Mouse (Mus musculus) thymus, postnatal 36 days (tissue): ENCODE results near the gene Sstr3.

ENCODE experiments used
- DNase-seq, 2 experiments: peaks; one replicate each; pipeline ENCODE4 v3.0.0; 2022; ENCODE audit warnings: mixed read lengths in 2 of 2

Gene Sstr3

DNA sequence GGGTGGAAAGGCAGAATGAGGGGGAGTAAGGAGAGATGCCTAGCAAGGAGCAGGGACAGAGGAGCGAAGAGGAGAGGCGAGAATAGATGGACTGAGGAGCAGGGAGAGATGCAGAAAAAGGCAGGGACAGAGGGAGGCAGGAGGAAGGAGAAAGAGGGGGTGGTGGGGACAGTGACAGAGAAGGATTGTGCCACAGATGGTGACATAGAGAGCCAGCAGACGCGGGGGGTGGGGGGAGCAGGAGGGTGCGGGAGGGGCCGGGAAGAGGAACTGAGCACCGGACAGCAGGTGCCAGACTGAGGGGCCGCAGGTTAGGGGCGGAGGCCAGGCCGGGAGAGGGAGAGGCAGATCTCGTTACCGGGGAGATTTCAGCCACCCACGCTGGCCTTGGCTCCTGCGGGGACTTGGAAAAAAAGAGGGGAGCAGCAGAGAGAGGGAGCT lies at the start of gene Sstr3:
Sstr3 (minus strand) TSS at position 125 of the 441 bp plus-strand sequence.
- no peak for DNase-seq

DNA sequence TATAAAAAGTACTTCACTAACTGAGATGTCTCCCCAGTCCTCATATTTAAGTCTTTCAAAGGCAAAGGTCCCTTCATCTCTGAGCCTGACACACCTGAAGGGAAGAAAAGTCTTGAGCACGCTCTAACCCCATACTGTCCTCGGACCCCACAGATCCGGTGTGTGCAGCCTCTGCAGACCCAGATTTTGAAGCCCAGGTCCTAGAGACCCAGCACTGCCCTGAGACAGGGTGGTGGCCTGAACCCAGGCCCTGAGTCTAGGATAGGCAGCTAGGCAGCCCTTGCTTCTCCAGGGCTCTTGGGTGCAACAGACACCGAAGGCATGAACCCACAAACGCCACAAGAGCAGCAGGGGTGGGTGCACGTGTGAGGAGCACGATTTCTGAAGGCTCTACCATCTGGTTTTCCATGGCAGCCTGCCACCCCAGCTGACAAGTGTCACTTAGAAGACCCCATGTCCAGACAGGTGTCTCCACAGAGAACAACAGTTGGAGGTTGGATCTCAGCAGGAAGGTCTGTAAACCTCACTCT lies 49.5 kb upstream of the Sstr3 start:
- peak in 1 of 2 experiments; percentile 63 for DNase-seq

DNA sequence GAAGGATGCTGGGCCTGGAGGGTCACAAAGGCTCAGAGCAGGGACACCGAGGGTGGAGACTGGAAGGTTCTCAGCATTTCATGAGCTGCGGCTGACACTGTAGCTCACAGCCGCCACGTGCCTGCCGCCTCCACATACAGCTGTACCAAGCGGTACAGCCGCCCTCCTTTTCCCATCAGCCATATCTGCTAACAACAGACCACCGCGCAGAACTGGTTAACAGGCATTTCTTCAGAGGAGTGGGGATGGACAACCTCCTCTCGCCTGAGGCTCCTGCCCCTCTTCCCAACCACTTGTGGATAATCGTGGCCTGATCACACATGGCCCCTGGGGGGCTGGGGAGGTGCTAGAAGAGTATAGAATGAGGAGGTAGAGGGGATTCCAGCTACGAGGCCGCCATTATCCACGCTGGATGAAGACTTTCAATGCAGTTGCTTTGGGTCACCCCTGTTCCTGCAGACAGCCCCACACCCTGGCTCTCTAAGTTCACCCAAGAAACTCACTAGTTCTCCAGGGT lies 48.0 kb upstream of the Sstr3 start:
- no peak for DNase-seq

DNA sequence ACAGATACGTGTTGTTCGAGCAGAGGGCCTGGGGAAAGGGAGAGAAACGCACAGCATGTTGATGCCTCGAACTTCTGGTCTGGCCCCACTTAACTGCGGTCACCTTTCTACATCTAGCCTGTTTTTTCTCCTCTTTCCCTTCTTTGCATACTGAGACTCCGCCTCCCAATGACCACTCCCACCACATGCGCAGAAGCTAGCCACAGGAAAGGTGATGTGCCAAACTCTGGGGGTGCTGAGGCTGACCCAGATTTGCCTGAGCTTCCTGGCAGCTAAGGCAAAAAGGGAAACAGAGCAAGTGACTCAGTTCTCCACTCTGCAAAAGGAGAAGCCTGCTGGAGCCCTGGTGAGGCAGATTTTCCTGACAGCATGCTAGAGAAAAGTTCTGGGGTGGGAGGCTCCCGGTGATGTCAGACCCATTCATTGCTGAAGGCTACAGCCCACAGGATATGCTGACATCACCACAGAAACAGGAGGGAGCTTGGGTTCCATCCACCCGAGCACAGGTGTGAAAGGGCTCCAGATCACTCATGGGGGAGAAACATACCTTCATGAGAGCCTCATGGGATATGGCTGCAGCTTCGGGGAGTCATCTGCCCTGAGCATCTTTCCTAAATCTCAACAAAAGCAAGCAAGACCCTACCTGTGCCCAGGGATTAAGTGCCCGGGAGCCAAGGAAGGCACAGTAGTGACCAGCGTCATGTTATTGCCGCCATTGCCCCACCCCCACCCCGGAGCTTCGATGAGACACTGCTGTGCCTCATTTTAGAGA lies 47.4 kb upstream of the Sstr3 start:
- no peak for DNase-seq

DNA sequence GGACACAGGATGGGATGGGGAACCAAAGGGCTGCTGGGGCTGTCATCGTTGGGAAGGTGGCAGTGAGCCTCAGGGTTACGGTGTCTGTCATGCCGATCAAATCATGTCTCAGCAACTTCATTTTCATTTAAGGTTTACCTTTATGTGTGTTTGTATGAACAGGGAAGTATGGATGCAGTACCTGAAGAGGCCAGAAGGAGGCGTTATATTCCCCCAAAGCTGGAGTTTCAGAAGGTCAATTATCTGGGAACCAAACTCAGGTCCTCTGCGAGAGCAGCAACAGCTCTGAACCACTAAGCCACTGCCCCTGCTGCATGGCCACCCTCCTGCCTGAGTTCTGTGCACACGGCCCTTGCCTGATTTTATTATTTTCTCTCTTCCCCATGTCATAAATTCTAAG lies 46.3 kb upstream of the Sstr3 start:
- no peak for DNase-seq

DNA sequence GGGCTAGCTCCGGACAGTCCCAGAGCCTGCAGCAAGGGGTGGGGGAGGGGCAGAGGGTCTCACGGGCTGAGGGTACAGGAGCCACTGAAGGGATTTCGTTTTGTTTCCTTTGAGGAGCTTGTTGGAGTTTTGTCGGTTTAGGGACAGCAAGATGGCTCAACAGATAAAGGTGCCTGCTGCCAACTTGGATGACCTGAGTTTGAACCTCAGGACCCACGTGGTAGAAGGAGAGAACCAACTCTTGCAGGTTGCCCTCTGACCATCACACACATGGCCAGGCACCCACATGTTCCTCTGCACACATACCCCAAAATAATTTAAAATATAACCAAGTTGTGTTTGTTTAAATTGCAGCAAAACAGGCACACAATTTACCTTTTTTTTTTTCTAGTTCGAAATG lies 45.5 kb upstream of the Sstr3 start:
- no peak for DNase-seq

GRCm38 (mm10) chr15:78588900-78589299 lies 44.4 kb upstream of the Sstr3 start:
- DNase-seq = no peak

- DNase-seq = no peak
Observed at GRCm38 (mm10) chr15:78588049-78588448, 43.6 kb upstream of the Sstr3 start.

- peak; percentile 80 to 85 for DNase-seq
Observed at GRCm38 (mm10) chr15:78587050-78587994, 42.8 kb upstream of the Sstr3 start.

GRCm38 (mm10) chr15:78585404-78585803 lies 40.9 kb upstream of the Sstr3 start:
- DNase-seq = no peak

- DNase-seq = peak in 1 of 2 experiments; percentile 46
Observed at GRCm38 (mm10) chr15:78583352-78583751, 38.9 kb upstream of the Sstr3 start.

- DNase-seq = peak in 1 of 2 experiments; percentile 38
Observed at GRCm38 (mm10) chr15:78576284-78576810, 31.9 kb upstream of the Sstr3 start.

DNA sequence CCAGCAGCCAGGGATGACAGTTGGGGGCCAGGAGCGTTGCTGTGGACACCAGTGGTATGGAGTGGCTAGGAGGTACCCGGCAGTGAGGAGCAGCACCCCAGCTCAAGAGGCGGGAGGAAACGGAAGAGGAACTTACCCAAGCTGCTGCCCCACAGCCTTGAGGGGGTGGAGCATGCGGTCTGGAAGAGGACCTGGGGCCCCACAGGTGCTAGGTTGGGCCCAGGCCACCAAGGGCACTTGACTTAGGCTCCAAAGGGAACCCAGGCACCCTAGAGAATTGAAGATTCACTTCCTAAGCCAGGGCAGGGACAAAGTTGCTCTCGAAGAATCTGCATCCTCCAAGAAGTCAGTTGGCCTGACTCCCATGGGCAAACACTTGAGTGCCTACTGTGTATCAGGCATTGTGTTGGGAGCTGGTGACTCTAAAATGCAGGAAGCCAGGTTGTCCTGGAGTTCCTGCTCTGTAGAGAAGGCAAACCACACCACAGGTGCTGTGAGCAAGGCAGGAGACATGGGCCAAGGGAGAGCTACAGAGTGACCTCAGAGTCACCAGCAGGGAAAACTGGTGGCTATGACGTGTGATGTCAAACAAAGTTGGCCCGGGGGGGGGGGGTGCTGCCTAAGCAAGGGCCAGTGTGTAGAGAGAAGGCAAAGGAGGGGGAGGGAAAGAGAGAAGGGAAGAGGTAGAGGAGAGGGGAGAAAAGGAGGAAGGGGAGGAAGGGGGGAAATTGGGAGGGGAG lies 28.3 kb upstream of the Sstr3 start, which contains the start of gene Rac2:
Rac2 (minus strand) TSS at position 126 of the 740 bp plus-strand sequence.
- peak; percentile 82 to 88 for DNase-seq

- DNase-seq = peak in 1 of 2 experiments; percentile 49
Observed at GRCm38 (mm10) chr15:78572270-78572600, 27.8 kb upstream of the Sstr3 start.

- peak; percentile 85 to 90 for DNase-seq
Observed at GRCm38 (mm10) chr15:78571554-78572269, 27.2 kb upstream of the Sstr3 start.

DNA sequence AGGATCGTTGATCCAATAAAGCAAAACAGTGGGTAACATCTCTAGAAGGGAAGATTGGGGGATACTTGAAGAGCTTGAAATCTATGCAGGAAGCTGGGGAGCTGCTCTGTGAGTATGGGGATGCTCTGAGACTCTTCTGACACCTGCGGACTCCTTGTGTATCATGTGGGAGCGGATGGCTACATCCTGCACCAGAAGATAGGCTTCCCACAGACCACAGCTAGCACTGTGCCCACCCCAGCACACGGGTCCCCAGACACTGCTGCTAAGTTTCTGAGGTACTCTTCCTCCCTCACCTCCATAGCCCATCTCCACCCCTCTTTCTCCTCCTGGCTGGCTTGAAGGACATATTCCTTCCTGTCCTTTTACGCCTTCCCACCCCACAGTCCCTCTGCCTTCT lies 25.7 kb upstream of the Sstr3 start:
- peak; percentile 49 to 76 for DNase-seq

DNA sequence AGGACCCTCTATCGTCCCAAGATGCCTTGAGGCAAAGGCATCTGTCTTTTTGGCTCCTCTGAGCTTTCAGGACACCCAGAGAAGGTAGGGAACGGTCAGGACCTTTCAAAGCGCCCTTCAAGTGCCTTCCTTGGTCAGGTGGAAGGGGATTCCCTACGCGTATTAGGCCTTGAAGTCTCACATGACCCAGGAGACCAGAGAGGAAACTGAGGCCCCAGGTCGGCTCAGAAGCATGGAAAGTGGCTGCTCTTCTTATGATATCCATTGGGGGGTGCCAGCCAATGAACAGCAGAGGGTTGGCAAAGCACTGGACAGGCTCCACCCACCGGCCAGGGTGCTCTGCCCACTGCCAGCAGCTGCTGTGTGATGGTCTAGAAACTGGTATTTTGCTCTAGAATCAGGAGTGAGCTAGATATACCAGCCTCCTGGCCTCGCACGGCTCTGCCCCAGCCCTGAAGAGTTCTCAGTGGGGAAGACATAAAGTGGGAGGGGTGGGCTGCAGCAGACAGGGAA lies 23.2 kb upstream of the Sstr3 start:
- no peak for DNase-seq

DNA sequence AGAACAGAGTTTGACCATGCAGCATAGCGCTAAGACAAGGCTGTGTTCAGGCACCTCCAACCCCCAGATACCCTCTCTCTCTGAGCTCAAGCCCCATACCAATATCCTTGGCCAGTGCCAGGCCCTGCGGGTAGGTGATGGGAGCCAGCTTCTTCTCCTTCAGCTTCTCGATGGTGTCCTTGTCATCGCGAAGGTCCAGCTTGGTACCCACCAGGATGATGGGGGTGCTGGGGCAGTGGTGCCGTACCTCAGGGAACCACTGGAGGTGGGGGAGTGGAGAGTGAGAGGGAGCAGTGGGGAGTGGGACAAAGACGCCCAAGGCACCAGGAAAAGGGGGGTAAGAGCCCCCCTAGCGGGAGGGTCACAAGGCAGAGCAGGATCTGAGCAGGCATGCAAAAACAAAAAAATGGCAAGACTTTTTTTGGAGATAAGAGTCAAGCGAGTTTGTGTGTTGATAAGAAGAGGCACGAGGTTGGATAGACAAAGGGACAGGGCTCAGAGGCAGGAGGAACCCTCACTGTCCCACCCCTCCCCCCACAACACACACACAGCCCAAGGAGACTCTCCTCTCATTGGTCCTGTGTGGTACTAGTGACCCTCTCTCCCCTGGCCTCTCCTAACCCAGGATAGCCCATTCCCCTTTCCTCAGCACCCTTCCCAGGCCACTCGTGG lies 20.4 kb upstream of the Sstr3 start:
- DNase-seq = peak in 1 of 2 experiments; percentile 51

DNA sequence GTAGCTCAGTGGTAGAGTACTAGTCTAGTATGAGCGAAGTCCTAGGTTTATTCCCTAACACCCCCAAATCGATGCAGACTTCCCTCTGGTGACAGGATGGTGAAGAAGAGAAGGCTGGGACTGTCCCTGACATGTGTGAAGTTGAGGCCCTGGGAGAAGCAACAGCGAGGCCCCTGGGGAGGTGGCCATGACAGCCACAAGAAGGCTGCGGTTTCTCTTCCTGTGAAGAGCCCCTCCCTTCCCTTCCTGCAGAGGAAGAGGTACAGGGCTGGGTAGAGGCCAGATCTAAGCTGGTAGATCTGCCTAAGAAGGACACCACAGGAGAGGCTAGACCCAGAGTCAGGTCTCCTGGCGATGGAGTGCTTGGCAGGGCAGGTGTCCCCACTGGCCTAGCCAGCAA lies 19.5 kb upstream of the Sstr3 start:
- peak; percentile 74 to 82 for DNase-seq

GRCm38 (mm10) chr15:78563344-78563743 lies 18.9 kb upstream of the Sstr3 start:
- no peak for DNase-seq
